Mouse (Mus musculus) T-cell, adult 2 months (primary cell): Measurements from ENCODE around the gene Cdr2l.

Experiments
- DNase-seq: peaks from one replicate; pipeline ENCODE4 v3.0.0; 2022; ENCODE audit warnings: low spot score

Cdr2l gene

GRCm38 (mm10) chr11:115441417-115441816 lies 59.7 kb downstream of the Cdr2l start:
- DNase-seq: no peak
